ENCODE assay signal across 8 mouse cellular contexts in the genomic region with DNA sequence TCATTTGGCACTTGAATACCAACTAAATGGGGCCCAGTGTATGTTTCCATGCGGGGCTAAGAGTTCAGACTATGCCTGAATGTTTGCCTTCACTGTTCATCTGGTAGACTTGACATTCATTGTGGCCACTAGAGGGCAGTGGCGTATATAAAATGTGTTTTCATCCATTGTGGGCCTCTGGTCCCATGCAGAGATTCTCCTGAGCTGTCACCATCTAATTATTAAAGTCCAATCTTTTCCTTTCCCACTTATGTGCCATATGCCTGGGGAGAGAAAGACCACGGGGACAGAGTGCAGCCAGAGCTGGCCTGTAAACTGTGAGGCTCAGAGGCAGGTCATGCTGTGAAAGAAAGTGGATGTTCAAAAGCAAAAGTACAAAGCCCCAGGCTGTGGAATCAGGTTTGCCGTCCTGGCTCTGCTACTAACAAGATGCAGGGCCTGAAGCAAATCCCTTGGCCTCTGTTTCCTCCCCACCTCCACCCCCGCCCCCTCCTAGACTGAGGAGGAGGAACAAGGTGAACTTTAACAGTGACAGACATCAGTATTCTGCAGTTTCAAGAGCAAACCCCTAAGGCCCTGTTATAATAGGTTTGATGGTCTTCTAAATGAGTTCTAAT.
DNase-seq lines count a peak whose midpoint lies in the region; ATAC-seq and TF ChIP-seq lines count a peak whose summit lies in the region.

No protein-coding gene starts in this region.

- no peaks in the 10 kb centered on the region for H3K9me3 ChIP-seq in hindbrain, embryonic 15.5 days
- no peaks in the 10 kb centered on the region for H3K9me3 ChIP-seq in midbrain, embryonic 10.5 days (replicated peaks)

- H3K9ac ChIP-seq in heart, adult 2 months (ENCODE audit: low read depth, low read length) = no peak overlapping the region
- H3K9ac ChIP-seq in hindbrain, embryonic 15.5 days = no peak overlapping the region

- DNase-seq in heart, adult 2 months = peak; percentile 70 to 73
- DNase-seq in heart, postnatal 25 days (ENCODE audit: low spot score) = no peak
- DNase-seq in cerebellum, adult 18-20 months = peak; percentile 82 to 89
- DNase-seq in forelimb bud, embryonic 11.5 days (ENCODE audit: low read depth, low spot score) = peak; percentile 89
- DNase-seq in left cerebral cortex, adult 11 months (ENCODE audit: low spot score) = peak; percentile 77
- peak; percentile 77 for DNase-seq in midbrain, embryonic 10.5 days (ENCODE audit: low spot score)
- peak; percentile 88 for DNase-seq in right cerebral cortex, postnatal 4 days

- peak; percentile 90 for TF ChIP-seq CTCF in heart, adult 2 months (IDR thresholded peaks at IDR 0.05)

- ATAC-seq in hindbrain, embryonic 15.5 days (ENCODE audit: low FRiP score, low read depth) = peak; percentile 61

- TF ChIP-seq EP300 in heart, adult 2 months (IDR thresholded peaks at IDR 0.05; ENCODE audit: insufficient read depth, low read depth, low read length) = no peak

- no peaks in the 10 kb centered on the region for H3K27me3 ChIP-seq in heart, adult 2 months (ENCODE audit: control insufficient read depth, insufficient read depth, low read length)
- H3K27me3 ChIP-seq in hindbrain, embryonic 15.5 days = no peaks in the 10 kb centered on the region
- peaks cover 36% of the 10 kb centered on the region for H3K27me3 ChIP-seq in midbrain, embryonic 10.5 days (ENCODE audit: low read depth, poor library complexity, severe bottlenecking)

- intact Hi-C loops in heart, adult 2 months (cut with DNase I) = loop anchor here (1.0 to 2.0 kb wide), 2 partner anchors 115 to 192 kb away; no protein-coding TSS in a partner anchor
- intact Hi-C loops in heart, postnatal 25 days (cut with DNase I) = loop anchor here (1.0 kb wide), 2 partner anchors 192 to 255 kb away; no protein-coding TSS in a partner anchor

- H3K27ac ChIP-seq in heart, adult 2 months = no peak overlapping the region
- H3K27ac ChIP-seq in hindbrain, embryonic 15.5 days (replicated peaks) = no peak overlapping the region
- peak overlapping the region; percentile 0; the same call in 1 of the 2 replicates for H3K27ac ChIP-seq in midbrain, embryonic 10.5 days (replicated peaks)

- H3K4me3 ChIP-seq in heart, adult 2 months = no peak overlapping the region
- no peak overlapping the region for H3K4me3 ChIP-seq in hindbrain, embryonic 15.5 days
- no peak overlapping the region for H3K4me3 ChIP-seq in midbrain, embryonic 10.5 days

- WGBS in heart, adult 2 months = 24% methylated on average over 5 of the region's 5 CpGs
- 8% methylated on average over 5 of the region's 5 CpGs for WGBS in hindbrain, embryonic 15.5 days
- WGBS in midbrain, embryonic 10.5 days = 11% methylated on average over 5 of the region's 5 CpGs

- peaks cover 3% of the 10 kb centered on the region for H3K4me1 ChIP-seq in heart, adult 2 months (ENCODE audit: control insufficient read depth, insufficient read depth, low read length)
- H3K4me1 ChIP-seq in hindbrain, embryonic 15.5 days (replicated peaks) = peaks cover 24% of the 10 kb centered on the region; the same call in 1 of the 2 replicates
- peaks cover 29% of the 10 kb centered on the region for H3K4me1 ChIP-seq in midbrain, embryonic 10.5 days

- no peaks in the 10 kb centered on the region for H3K36me3 ChIP-seq in heart, adult 2 months (ENCODE audit: control insufficient read depth, insufficient read depth, low read length)
- H3K36me3 ChIP-seq in hindbrain, embryonic 15.5 days = no peaks in the 10 kb centered on the region
- H3K36me3 ChIP-seq in midbrain, embryonic 10.5 days = no peaks in the 10 kb centered on the region

- no peak for TF ChIP-seq POLR2A in heart, adult 2 months (IDR thresholded peaks at IDR 0.05; ENCODE audit: insufficient read depth, low read depth, low read length)

- H3K4me2 ChIP-seq in hindbrain, embryonic 15.5 days = no peak overlapping the region

- H3K79me2 ChIP-seq in heart, adult 2 months (replicated peaks; ENCODE audit: control insufficient read depth, insufficient read depth, low read length) = no peaks in the 10 kb centered on the region
